Mouse (Mus musculus) midbrain, embryonic 16.5 days (tissue): ENCODE measurements at regions not wholly inside any gene's neighbourhood (a gene's known extent, or its start where the extent isn't known, plus 50 kb on each side); places are given as distances from the start of the nearest gene placed in this dataset.
A peak's percentile ranks its signal among the peaks of the same experiment; 100 is the strongest.

Experiments
- ATAC-seq: fragments of 200-750 bp; cut with Nextera tagmentation; 2 replicates; pipeline ENCODE4 v1.8.0; 2017; ENCODE audit warnings: moderate TSS enrichment
- H3K27ac ChIP-seq: fragments of 300-500 bp; sonication (generic); 2 replicates; pipeline ENCODE4 v1.5.1; 2014; ENCODE audit warnings: mild to moderate bottlenecking, low read length, mixed read lengths
- H3K27me3 ChIP-seq: fragments of 300-500 bp; sonication (generic); 2 replicates; pipeline ENCODE4 v1.6.1; 2014; ENCODE audit warnings: low read depth, low read length, mixed read lengths; ENCODE audit not compliant: control insufficient read depth, insufficient read depth
- H3K36me3 ChIP-seq: fragments of 300-500 bp; sonication (generic); 2 replicates; pipeline ENCODE4 v1.6.1; 2014; ENCODE audit warnings: mild to moderate bottlenecking, low read length, moderate library complexity, mixed read lengths; ENCODE audit not compliant: control insufficient read depth, insufficient read depth
- H3K4me1 ChIP-seq: fragments of 300-500 bp; sonication (generic); 2 replicates; pipeline ENCODE4 v1.6.1; 2014; ENCODE audit warnings: mild to moderate bottlenecking, low read length, mixed read lengths; ENCODE audit not compliant: control insufficient read depth, insufficient read depth
- H3K4me2 ChIP-seq: fragments of 300-500 bp; sonication (generic); 2 replicates; pipeline ENCODE4 v1.6.1; 2014; ENCODE audit warnings: mild to moderate bottlenecking, low read length, mixed read lengths
- H3K4me3 ChIP-seq: fragments of 300-500 bp; sonication (generic); 2 replicates; pipeline ENCODE4 v1.5.1; 2014; ENCODE audit warnings: low read depth, mild to moderate bottlenecking, low read length, moderate library complexity, mixed read lengths
- H3K9ac ChIP-seq: fragments of 300-500 bp; sonication (generic); 2 replicates; pipeline ENCODE4 v1.6.1; 2014; ENCODE audit warnings: low read depth, low read length, mixed read lengths
- H3K9me3 ChIP-seq: fragments of 300-500 bp; sonication (generic); replicated peaks from 2 replicates; pipeline ENCODE4 v1.6.1; 2014; ENCODE audit warnings: mild to moderate bottlenecking, low read length, mixed read lengths; ENCODE audit not compliant: control insufficient read depth, poor library complexity, severe bottlenecking
- WGBS: fragments of 180-500 bp; shearing (Covaris S2); extraction: QIAGEN DNeasy Blood & Tissue Kit; methylation state at CpG from one replicate; pipeline ENCODE4 v1.1.7; 2014; 5-methylcytosine and 5-hydroxymethylcytosine counted together

DNA sequence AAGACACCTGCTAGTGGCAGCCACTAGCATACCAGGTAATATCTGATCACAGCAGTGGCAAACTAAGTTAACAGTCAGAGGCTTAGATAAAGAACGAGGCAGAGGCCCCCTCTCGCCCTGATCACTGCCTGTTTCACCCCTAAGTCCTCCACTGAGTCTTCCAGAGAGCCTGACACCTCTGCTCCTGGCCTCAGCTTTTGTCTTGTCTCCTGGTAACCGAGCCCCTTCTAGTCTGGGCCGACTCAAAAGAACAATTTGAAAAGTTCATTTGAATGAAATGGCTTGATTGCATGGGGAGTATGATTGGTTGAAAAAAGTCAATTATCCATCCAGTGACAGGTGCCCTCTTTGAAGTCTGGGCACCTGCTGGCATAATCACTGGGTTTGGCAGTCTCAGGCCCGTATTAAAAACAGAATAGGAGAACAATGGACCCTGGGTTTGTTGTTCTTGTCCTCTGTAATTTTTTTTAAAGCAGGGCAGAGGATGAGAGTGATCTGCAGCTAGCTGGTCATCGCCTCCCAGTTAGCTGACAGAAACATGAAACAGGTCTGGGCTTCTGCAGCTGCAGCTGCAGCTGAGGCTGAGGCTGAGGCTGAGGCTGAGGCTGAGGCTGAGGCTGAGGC lies 289.8 kb upstream of the Slco3a1 start:
- H3K4me2 ChIP-seq = no peak overlapping the region
- H3K4me1 ChIP-seq = peaks cover 4% of the 10 kb centered on the region; the same call in 1 of the 2 replicates
- no peak overlapping the region for H3K9ac ChIP-seq
- H3K27ac ChIP-seq = no peak overlapping the region
- H3K9me3 ChIP-seq = no peaks in the 10 kb centered on the region
- H3K4me3 ChIP-seq = no peak overlapping the region
- H3K36me3 ChIP-seq = no peaks in the 10 kb centered on the region
- no peak for ATAC-seq
- 6% methylated on average over 6 of the region's 6 CpGs for WGBS
- H3K27me3 ChIP-seq = no peaks in the 10 kb centered on the region

- H3K4me2 ChIP-seq = no peak overlapping the region
- WGBS = 64% methylated on average over 2 of the region's 2 CpGs
Measured at GRCm38 (mm10) chr7:74823286-74823685, 268.7 kb upstream of the Slco3a1 start.

DNA sequence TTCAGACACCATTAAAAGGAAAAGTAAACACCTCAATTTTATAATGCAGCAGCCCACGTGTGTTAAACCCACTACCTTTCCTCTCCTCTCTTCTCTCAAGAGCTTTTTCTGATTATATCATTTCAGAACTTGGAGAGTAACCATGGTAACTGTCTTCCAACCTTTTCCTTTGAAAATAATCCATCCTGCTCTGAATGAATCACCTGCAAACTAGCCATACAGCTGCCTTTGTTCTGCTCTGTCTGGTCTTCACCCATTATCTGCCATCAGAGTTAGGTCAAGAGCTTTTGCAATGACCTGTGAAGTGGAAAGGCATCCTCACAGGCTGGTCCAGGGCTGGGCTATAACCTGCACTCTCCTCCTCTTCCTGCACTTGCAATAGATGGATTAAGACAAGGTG lies 238.7 kb upstream of the Slco3a1 start:
- peak; percentile 84 for ATAC-seq
- Histone ChIP-seq H3K4me1 (peaks cover 4% of the 10 kb centered on the region; the same call in 1 of the 2 replicates), H3K4me3 (no peak overlapping the region), H3K4me2 (no peak overlapping the region), H3K9ac (no peak overlapping the region), H3K27me3 (no peaks in the 10 kb centered on the region), H3K36me3 (no peaks in the 10 kb centered on the region), H3K27ac (peak overlapping the region; percentile 82), H3K9me3 (no peaks in the 10 kb centered on the region)
- WGBS = 17% methylated on average over 1 of the region's 1 CpGs

More at GRCm38 (mm10) chr7:74823286-74823685, 268.7 kb upstream of the Slco3a1 start:
- Histone ChIP-seq H3K27ac (no peak overlapping the region), H3K9ac (no peak overlapping the region), H3K9me3 (no peaks in the 10 kb centered on the region), H3K27me3 (no peaks in the 10 kb centered on the region), H3K36me3 (no peaks in the 10 kb centered on the region), H3K4me3 (no peak overlapping the region), H3K4me1 (no peaks in the 10 kb centered on the region)
- ATAC-seq = no peak

DNA sequence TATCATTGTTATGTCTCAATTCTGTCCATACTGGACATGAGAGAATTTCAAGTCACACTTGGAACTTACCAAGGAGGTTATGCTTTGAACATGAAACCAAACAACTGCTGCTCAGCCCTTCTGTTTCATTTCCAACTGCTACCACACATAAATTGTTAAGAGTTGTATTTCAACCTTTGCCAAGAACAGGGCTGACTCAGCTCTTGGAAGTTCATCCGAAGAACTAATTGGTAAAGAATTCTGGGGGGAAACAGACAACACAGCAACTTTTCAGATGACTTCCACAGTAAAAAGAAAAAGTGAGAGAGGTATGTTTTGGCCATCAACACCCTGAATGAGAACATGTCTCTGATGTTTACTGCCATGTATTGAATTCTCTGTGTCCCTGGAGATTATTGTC lies 234.1 kb upstream of the Slco3a1 start:
- WGBS = 90% methylated on average over 1 of the region's 1 CpGs
- H3K9me3 ChIP-seq = no peaks in the 10 kb centered on the region
- H3K36me3 ChIP-seq = no peaks in the 10 kb centered on the region
- no peaks in the 10 kb centered on the region for H3K27me3 ChIP-seq
- H3K27ac ChIP-seq = no peak overlapping the region
- ATAC-seq = no peak
- peaks cover 4% of the 10 kb centered on the region; the same call in 1 of the 2 replicates for H3K4me1 ChIP-seq
- no peak overlapping the region for H3K4me2 ChIP-seq
- no peak overlapping the region for H3K9ac ChIP-seq
- no peak overlapping the region for H3K4me3 ChIP-seq

- Histone ChIP-seq H3K36me3 (no peaks in the 10 kb centered on the region), H3K4me2 (no peak overlapping the region), H3K27me3 (no peaks in the 10 kb centered on the region), H3K9me3 (no peaks in the 10 kb centered on the region), H3K9ac (no peak overlapping the region), H3K27ac (peak overlapping the region; percentile 68), H3K4me3 (no peak overlapping the region), H3K4me1 (no peaks in the 10 kb centered on the region)
- ATAC-seq = peak; percentile 66; the same call in 1 of the 2 replicates
- WGBS = 59% methylated on average over 9 of the region's 9 CpGs
Measured at GRCm38 (mm10) chr7:74771435-74772406, 217.1 kb upstream of the Slco3a1 start.

DNA sequence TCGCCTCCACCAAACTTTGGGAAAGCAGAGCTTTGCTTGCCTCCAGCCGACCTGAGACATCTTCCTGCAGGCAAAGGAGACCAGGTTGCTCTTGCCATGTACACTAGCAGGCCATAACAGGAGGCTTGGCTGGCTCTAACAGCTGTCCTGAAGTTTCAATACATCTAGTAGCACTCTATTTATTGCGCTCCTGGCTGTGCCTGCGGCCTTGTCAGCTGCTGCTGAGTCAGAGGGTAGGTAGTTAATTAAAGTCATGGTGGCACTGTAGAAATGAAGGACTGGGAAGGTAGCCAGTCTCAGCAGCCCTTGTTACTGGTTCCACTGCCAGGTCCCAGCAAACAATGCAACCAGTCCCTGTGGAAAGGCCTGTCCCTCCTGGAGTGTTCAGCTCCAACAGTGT lies 212.0 kb upstream of the Slco3a1 start:
- Histone ChIP-seq H3K9me3 (no peaks in the 10 kb centered on the region), H3K27ac (no peak overlapping the region), H3K4me1 (no peaks in the 10 kb centered on the region), H3K36me3 (no peaks in the 10 kb centered on the region), H3K4me3 (no peak overlapping the region), H3K27me3 (no peaks in the 10 kb centered on the region), H3K4me2 (no peak overlapping the region), H3K9ac (no peak overlapping the region)
- ATAC-seq = no peak
- WGBS = 90% methylated on average over 4 of the region's 4 CpGs

- no peak overlapping the region for H3K4me2 ChIP-seq
- no peak for ATAC-seq
Measured at GRCm38 (mm10) chr7:74757469-74757868, 202.9 kb upstream of the Slco3a1 start.

DNA sequence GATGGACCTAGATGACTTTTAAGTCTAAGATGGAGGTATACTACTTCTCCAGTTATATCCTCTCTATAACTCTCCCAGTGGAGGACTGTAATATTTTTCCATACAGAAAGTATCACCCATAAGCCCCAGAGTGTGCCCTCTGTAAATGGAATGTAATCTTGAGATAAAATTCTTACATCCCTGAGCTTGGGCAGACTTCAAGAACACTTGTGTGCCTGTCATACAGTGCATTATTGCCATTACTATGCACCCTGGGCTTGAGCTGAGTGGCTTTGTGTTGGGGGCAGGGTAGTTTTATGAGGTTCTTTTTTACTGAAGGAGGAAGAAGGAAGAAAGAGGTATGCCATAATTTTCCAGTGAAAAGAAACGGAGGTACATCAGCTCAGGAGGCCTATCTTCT lies 193.1 kb upstream of the Slco3a1 start:
- Histone ChIP-seq H3K27ac (no peak overlapping the region), H3K9me3 (no peaks in the 10 kb centered on the region), H3K36me3 (no peaks in the 10 kb centered on the region), H3K4me2 (no peak overlapping the region), H3K4me3 (no peak overlapping the region), H3K4me1 (no peaks in the 10 kb centered on the region), H3K9ac (no peak overlapping the region), H3K27me3 (no peaks in the 10 kb centered on the region)
- 79% methylated on average over 1 of the region's 1 CpGs for WGBS
- no peak for ATAC-seq

More at GRCm38 (mm10) chr7:74757469-74757868, 202.9 kb upstream of the Slco3a1 start:
- no peaks in the 10 kb centered on the region for H3K36me3 ChIP-seq
- H3K4me1 ChIP-seq = no peaks in the 10 kb centered on the region
- no peak overlapping the region for H3K4me3 ChIP-seq
- H3K27ac ChIP-seq = no peak overlapping the region
- H3K9me3 ChIP-seq = no peaks in the 10 kb centered on the region
- H3K9ac ChIP-seq = no peak overlapping the region
- no peaks in the 10 kb centered on the region for H3K27me3 ChIP-seq
- 95% methylated on average over 2 of the region's 2 CpGs for WGBS

GRCm38 (mm10) chr7:74734941-74735340 lies 180.4 kb upstream of the Slco3a1 start:
- no peak for ATAC-seq
- no peaks in the 10 kb centered on the region for H3K9me3 ChIP-seq
- H3K4me2 ChIP-seq = no peak overlapping the region
- no peaks in the 10 kb centered on the region for H3K36me3 ChIP-seq
- H3K9ac ChIP-seq = no peak overlapping the region
- no peak overlapping the region for H3K4me3 ChIP-seq
- WGBS = 54% methylated on average over 6 of the region's 6 CpGs
- H3K27me3 ChIP-seq = no peaks in the 10 kb centered on the region
- no peak overlapping the region for H3K27ac ChIP-seq
- no peaks in the 10 kb centered on the region for H3K4me1 ChIP-seq
